Mouse (Mus musculus): Measurements from ENCODE around the gene Dnajc28. TPM values are rescaled to one million over a fixed set of nuclear protein-coding genes. Genes with fewer than 3 reads are reported as not detected.

The Dnajc28 gene
- total RNA-seq, 2 experiments from 2014 or later, result 6.6 to 8.5 TPM

DNA sequence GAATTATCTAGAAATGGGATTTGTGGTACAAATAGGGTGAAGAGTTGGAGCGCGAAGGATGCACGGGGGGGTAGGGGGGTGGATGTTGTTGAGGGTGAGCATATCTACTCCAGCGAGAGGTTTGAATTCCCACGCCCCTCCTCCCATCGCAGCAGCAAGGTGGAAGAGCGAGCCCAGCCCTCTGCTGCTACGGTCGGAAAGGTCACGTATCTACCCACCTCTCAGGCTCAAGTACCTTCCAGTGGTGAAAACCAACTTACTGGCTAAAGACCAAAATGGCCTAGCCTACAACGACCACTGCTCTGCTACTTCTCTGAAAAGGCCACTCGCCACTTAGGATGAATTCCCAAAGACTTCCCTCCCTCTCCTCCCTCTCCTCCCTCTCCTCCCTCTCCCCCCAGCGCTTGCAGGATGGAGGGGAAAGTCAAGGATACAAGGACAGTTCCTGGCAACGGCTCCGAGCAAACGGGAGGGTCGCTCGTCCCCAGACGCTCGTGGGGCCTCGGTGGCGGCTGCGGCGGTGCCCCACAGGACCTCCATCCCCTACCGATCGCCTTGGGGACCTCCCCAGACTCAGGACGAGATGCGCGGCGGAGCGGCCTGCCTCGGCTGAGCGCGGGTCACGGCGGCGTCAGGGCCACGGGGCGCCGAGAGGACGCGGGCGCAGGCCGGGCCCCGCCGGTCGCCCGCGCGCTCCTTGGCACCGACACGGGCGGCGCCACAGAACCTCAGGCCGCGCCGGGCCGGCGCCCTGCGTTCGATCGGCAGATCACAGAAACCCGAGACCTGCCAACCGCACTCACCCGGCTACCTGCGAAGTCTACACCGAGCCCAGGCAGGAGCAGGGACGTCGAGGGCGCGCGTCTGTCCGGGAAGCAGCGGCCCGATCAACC, 21.8 kb downstream of the Dnajc28 start:
- no peak for DNase-seq
- intact Hi-C loops (cut with DNase I; ENCODE audit: low total_unique reads), result no loop called here

DNA sequence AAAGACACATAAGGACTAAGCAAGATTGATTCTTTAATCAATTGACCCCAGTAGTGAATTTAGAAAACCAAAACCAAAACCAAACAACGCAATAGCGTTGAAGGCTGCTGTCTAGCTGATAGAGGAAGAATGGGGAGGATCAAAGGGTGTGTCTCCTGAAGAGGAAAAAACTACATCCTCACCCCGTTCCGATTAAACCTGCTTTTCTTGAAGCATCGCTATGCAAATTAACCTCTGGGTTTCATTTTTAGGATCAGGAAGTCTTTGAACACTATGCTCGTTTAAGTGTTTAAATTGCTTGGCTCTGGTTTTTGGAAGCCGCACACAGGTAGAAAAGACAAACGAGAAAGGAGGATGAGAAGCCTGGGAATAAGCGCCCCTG, 22.4 kb downstream of the Dnajc28 start:
- intact Hi-C loops (cut with DNase I; ENCODE audit: low total_unique reads), result no loop called here

DNA sequence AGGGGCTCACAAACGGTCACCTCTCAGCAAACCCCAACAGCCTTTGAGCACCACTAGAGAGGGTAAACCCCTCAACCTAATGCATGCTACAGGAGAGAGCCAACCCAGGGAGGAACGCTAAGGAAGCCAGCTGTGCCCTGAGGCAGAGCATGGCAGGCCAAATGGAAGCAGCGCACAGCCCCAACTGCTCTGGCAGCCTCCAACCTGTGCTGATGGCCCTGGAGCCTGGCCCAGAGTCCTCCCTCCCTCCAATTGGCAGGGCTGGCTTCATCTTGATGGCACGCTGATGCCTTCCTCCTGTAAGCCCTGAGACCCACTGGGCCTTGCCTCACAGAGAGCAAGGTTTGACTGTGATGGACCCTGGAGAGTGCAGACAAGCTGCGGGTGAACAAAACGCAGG, 23.8 kb downstream of the Dnajc28 start:
- DNase-seq, result peak; percentile 65
- intact Hi-C loops (cut with DNase I; ENCODE audit: low total_unique reads), result no loop called here

More for the DNA sequence above, 22.4 kb downstream of the Dnajc28 start:
- DNase-seq, result no peak

DNA sequence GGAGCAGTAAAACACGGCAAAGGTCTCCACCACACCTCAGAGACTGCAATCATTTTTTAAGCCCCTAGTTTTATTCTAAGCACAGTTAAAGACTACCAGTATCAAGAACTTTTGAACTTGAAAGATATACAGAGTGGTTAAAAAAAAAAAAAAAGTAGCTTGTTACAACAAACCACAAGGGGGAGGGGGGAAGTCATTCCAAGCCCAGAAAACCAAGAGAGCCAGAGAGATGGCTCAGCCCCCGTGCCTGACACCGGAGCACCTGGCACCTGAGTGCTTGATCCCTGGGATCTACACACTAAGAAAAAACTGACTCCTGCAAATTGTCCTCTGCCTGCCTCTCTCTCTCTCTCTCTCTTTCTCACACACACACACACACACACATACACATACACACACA, 25.6 kb downstream of the Dnajc28 start:
- DNase-seq, result no peak
- intact Hi-C loops (cut with DNase I; ENCODE audit: low total_unique reads), result no loop called here

DNA sequence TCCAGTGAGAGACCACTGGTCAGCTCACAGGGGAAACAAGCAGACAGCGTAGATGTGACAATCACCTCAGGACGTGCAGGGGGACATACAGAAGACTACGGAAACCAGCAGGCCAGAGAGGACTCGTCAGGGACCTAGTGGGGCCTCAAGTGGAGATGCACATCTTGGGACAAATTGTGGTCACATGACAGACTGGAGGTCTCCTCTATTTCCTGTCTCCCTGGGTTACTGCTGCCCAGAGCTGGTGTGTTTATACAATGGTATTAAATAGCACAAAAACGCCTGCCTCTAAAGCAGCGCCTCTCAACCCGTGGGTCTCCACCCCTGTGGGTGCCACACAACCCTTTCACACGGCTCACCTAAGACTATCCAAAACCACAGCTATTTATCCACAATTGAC, 26.7 kb downstream of the Dnajc28 start:
- DNase-seq, result no peak
- intact Hi-C loops (cut with DNase I; ENCODE audit: low total_unique reads), result no loop called here

DNA sequence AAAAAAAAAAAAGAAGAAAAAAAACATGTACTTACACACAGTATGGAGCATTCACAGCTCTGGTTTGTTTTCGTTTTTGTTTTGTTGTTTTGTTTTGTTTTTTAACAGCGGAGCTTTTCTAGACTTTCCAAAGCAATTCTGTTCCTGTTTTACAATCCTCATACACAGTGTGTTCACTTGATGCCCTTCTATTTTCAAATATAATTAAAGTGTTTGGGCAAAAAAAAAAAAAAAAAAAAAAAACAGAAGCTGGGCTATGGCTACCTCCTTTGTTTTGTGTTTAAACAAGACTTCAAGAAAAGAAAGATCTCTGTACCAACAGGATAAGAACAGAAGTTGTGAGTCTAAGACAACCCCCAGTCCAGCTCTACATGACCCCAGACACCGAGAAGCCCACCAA, 30.1 kb downstream of the Dnajc28 start:
- DNase-seq, result no peak
- intact Hi-C loops (cut with DNase I; ENCODE audit: low total_unique reads), result no loop called here

- intact Hi-C loops (cut with DNase I; ENCODE audit: low total_unique reads), result no loop called here
- DNase-seq, result no peak
Observed at GRCm38 (mm10) chr16:91587730-91588453, 30.9 kb downstream of the Dnajc28 start.

DNA sequence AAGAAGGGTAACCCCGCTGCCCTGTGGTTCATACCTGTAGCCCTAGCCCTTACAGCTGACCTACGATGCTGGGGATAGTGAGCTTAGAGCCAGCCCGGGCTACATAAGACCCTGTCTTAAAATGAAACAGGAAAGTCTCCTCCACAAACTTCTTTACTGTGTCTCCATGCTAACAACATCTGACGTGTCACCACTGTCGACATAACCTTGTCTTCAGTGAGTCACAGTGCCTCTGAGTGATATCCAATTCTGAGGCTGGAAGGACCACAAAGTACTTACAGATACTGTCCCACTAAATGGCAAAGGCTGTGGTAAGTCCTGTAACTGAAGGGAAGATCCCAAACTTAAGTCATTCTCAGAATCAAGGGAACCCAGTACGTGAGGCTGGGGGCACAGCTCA, 32.6 kb downstream of the Dnajc28 start:
- intact Hi-C loops (cut with DNase I; ENCODE audit: low total_unique reads), result no loop called here
- no peak for DNase-seq

GRCm38 (mm10) chr16:91585617-91586016, 33.2 kb downstream of the Dnajc28 start:
- no peak for DNase-seq
- intact Hi-C loops (cut with DNase I; ENCODE audit: low total_unique reads), result no loop called here

DNA sequence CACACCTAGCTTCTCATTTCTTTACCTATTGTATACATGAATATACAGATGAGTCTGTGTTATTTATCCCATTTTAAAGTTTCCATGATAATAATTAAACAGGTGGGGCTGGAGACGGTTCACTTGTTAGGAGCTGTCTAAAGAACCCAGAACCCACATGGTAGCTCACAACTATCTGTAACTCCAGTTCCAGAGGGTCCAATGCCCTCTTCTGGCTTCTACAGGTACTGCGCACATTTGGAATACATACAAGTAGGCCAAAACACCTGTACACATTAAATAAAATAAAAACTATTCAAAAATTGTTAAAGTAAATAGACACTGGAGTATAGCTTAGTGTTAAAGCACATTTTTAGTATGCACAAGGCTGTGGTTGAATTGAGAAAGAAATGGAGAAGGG, 36.5 kb downstream of the Dnajc28 start:
- intact Hi-C loops (cut with DNase I; ENCODE audit: low total_unique reads), result no loop called here
- DNase-seq, result no peak

- intact Hi-C loops (cut with DNase I; ENCODE audit: low total_unique reads), result no loop called here
Observed at GRCm38 (mm10) chr16:91578980-91579720, 39.7 kb downstream of the Dnajc28 start.

GRCm38 (mm10) chr16:91575151-91575550, 43.7 kb downstream of the Dnajc28 start:
- no peak for DNase-seq
- intact Hi-C loops (cut with DNase I; ENCODE audit: low total_unique reads), result no loop called here

More at GRCm38 (mm10) chr16:91578980-91579720, 39.7 kb downstream of the Dnajc28 start:
- DNase-seq, result no peak

GRCm38 (mm10) chr16:91571105-91571504, 47.7 kb downstream of the Dnajc28 start:
- no peak for DNase-seq
- intact Hi-C loops (cut with DNase I; ENCODE audit: low total_unique reads), result no loop called here

GRCm38 (mm10) chr16:91568960-91569359, 49.9 kb downstream of the Dnajc28 start:
- intact Hi-C loops (cut with DNase I; ENCODE audit: low total_unique reads), result no loop called here

GRCm38 (mm10) chr16:91566002-91566401, 52.8 kb downstream of the Dnajc28 start:
- DNase-seq, result no peak
- intact Hi-C loops (cut with DNase I; ENCODE audit: low total_unique reads), result no loop called here

More at GRCm38 (mm10) chr16:91568960-91569359, 49.9 kb downstream of the Dnajc28 start:
- DNase-seq, result no peak

GRCm38 (mm10) chr16:91565292-91565951, 53.4 kb downstream of the Dnajc28 start:
- intact Hi-C loops (cut with DNase I; ENCODE audit: low total_unique reads), result no loop called here
- DNase-seq, result no peak

- DNase-seq, result no peak
- intact Hi-C loops (cut with DNase I; ENCODE audit: low total_unique reads), result loop anchor here (5.0 kb wide), 1 partner anchor 52 kb away; no protein-coding TSS in a partner anchor
Observed at GRCm38 (mm10) chr16:91564580-91565291, 54.1 kb downstream of the Dnajc28 start.

Measured in gastrocnemius, postnatal 14 days (tissue).